Mouse (Mus musculus) C2C12 (cell line): ENCODE results near the gene Slc31a1. TPM values are rescaled to one million over a fixed set of nuclear protein-coding genes. Genes with fewer than 3 reads are reported as not detected.

ENCODE experiments used
- H3K27me3 ChIP-seq: one replicate; pipeline ENCODE4 v1.6.1; 2011; ENCODE audit not compliant: control insufficient read depth, insufficient read depth, insufficient read length
- H3K36me3 ChIP-seq: one replicate; pipeline ENCODE4 v1.6.1; 2011; ENCODE audit not compliant: control insufficient read depth, insufficient read depth
- H3K4me3 ChIP-seq: one replicate; pipeline ENCODE4 v1.5.1; 2011; ENCODE audit warnings: mild to moderate bottlenecking, control low read depth; ENCODE audit not compliant: poor library complexity, insufficient read depth, severe bottlenecking
- H3K79me2 ChIP-seq: one replicate; pipeline ENCODE4 v1.6.1; 2011; ENCODE audit not compliant: control insufficient read depth, insufficient read depth
- H3K79me3 ChIP-seq: one replicate; pipeline ENCODE4 v1.6.1; 2011; ENCODE audit warnings: low read depth, control low read depth
- H3ac ChIP-seq: one replicate; pipeline ENCODE3; 2011; ENCODE audit warnings: low read depth; ENCODE audit not compliant: control insufficient read depth, insufficient read length
- CEBPB ChIP-seq: IDR thresholded peaks from one replicate; pipeline ENCODE4 v1.6.1; 2011; ENCODE audit warnings: low read depth, mild to moderate bottlenecking, control low read depth, moderate library complexity
- CTCF ChIP-seq: IDR thresholded peaks from one replicate; pipeline ENCODE4 v1.5.1; 2011; ENCODE audit not compliant: control insufficient read depth, insufficient read depth, insufficient read length
- FOSL1 ChIP-seq: IDR thresholded peaks from one replicate; pipeline ENCODE4 v1.8.0; 2011; ENCODE audit warnings: mild to moderate bottlenecking, low read length; ENCODE audit not compliant: poor library complexity, insufficient read depth, severe bottlenecking
- MAX ChIP-seq: IDR thresholded peaks from one replicate; pipeline ENCODE4 v1.6.1; 2011; ENCODE audit warnings: mild to moderate bottlenecking, control low read depth
- MYOD1 ChIP-seq: IDR thresholded peaks from one replicate; pipeline ENCODE4 v1.6.1; 2011; ENCODE audit warnings: low read depth; ENCODE audit not compliant: control insufficient read depth, insufficient read length
- MYOG ChIP-seq: IDR thresholded peaks from one replicate; pipeline ENCODE4 v1.6.1; 2011; ENCODE audit not compliant: control insufficient read depth, insufficient read length; ENCODE audit errors: extremely low read depth
- USF1 ChIP-seq: IDR thresholded peaks from one replicate; pipeline ENCODE4 v1.6.1; 2011; ENCODE audit warnings: low read depth, mild to moderate bottlenecking, control low read depth, moderate library complexity
- long read RNA-seq, 2 experiments: library from polyadenylated mRNA; unstranded; transcript quantifications; one replicate each; pipeline ENCODE4 v2.0.0; 2019 to 2020
- polyA plus RNA-seq: library from polyadenylated mRNA; unstranded; fragments of >200 nt; fragmentation: generic; extraction: Trizol; gene quantifications from one replicate; pipeline ENCODE4 v1.2.1, GENCODE M21; 2012; ENCODE audit warnings: missing spikeins

The Slc31a1 gene
- 17.0 TPM for polyA plus RNA-seq
- long read RNA-seq, experiment 1, transcript Slc31a1-201 (5 exons, 3,718 nt), result major isoform, 43 of 51 reads
- long read RNA-seq, experiment 1, partial matches to known transcripts, result 1 of 51 reads
- long read RNA-seq, experiment 1, other reads (novel, unspliced or antisense), result 7 of 51 reads
- long read RNA-seq, experiment 2, transcript Slc31a1-201 (5 exons, 3,718 nt), result major isoform, 263 of 275 reads
- long read RNA-seq, experiment 2, partial matches to known transcripts, result 5 of 275 reads
- long read RNA-seq, experiment 2, other reads (novel, unspliced or antisense), result 7 of 275 reads

DNA sequence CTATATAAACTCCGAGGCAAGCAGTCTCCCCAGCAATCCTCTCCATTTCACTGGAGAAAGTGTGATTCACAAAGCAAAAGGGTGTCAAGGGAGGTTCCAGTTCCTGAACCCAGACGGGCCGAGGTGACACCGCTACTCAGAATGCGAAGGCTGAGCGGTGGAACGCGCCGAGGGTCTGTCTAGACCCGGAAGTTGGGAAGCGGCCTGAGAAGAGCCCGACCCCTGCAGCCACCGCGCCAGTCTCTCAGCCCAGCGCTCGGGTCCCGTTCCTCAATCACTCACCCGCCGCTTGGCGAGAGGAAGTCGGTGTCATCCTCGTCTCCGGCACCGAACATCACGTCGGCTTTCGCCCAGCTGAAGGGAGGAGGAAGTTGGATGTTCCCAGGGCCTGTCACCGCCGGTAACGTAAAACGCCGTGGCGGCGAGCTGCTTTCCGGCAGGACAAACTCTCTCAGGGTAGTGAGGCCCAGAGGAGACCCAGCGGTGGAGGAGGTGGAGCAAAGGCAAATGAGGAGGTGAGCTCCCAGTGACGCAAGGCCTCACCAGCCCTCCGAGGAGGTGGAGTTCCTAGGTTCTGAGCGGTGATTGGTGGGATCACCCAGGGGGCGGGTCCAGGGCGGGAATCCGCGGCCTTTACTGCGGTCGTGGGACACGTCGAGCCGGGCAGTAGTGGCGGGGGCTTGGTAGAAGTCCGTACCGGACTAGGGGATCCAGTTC is at the start of gene Slc31a1, which contains the start of gene Fkbp15:
Gene Slc31a1, plus strand, starts transcription at position 640 of the 717 bp plus-strand sequence.
Gene Fkbp15, minus strand, starts transcription at position 461 of the 717 bp plus-strand sequence.
- H3K79me2 ChIP-seq, result peaks cover 68% of the 10 kb centered on the region
- peak; percentile 47 for TF ChIP-seq CEBPB
- no peak for TF ChIP-seq MYOD1
- TF ChIP-seq CTCF, result no peak
- TF ChIP-seq USF1, result no peak
- peak; percentile 67 for TF ChIP-seq MAX
- no peak for TF ChIP-seq FOSL1
- H3ac ChIP-seq, result peak within 1 kb of the TSS; percentile 84
- no peaks in the 10 kb centered on the region for H3K27me3 ChIP-seq
- no peaks in the 10 kb centered on the region for H3K36me3 ChIP-seq
- peak within 1 kb of the TSS; percentile 89 for H3K4me3 ChIP-seq
- peaks cover 34% of the 10 kb centered on the region for H3K79me3 ChIP-seq

- Histone ChIP-seq H3K4me3 (no peak overlapping the region), H3K27me3 (no peaks in the 10 kb centered on the region), H3K36me3 (peaks cover 29% of the 10 kb centered on the region), H3ac (no peak overlapping the region), H3K79me2 (no peaks in the 10 kb centered on the region), H3K79me3 (no peaks in the 10 kb centered on the region)
- TF ChIP-seq MYOD1, result no peak
- no peak for TF ChIP-seq MYOG
- no peak for TF ChIP-seq CEBPB
- no peak for TF ChIP-seq MAX
- no peak for TF ChIP-seq USF1
- TF ChIP-seq CTCF, result no peak
- no peak for TF ChIP-seq FOSL1
Measured at GRCm38 (mm10) chr4:62312821-62313220, 47.7 kb upstream of the Slc31a1 start.

DNA sequence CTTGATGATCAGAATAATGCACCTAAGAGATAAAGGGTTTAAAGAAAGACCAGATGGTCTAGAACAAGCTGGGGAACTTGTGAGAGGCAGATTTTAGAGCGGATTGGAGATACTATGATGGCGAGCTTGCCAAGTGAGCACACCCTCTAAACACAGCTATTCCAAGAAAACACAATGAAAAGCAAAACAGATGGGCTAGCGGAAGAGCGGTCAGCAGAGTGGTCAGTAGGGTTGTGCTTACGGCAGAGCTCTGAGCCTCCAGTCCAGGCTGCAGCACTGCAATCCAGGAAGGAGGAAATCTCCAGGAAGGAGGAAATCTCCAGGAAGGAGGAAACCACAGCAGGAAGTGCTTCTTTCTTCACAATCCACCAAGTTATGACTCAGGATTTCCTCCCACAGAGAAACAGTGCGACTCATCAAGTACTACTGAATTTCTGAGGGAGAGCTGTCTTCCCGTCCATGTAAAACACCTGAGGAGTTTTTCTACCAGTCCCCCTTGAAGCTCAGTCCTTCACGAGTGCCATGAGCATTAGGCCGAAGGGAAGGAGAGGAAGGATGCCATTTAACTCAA is 46.8 kb upstream of the Slc31a1 start:
- peaks cover 30% of the 10 kb centered on the region for H3K36me3 ChIP-seq
- TF ChIP-seq MYOD1 (no peak), USF1 (no peak), MAX (no peak), CTCF (no peak), CEBPB (no peak), MYOG (no peak), FOSL1 (no peak)
- H3K4me3 ChIP-seq, result no peak overlapping the region
- no peaks in the 10 kb centered on the region for H3K79me2 ChIP-seq
- no peaks in the 10 kb centered on the region for H3K27me3 ChIP-seq
- no peaks in the 10 kb centered on the region for H3K79me3 ChIP-seq
- no peak overlapping the region for H3ac ChIP-seq

DNA sequence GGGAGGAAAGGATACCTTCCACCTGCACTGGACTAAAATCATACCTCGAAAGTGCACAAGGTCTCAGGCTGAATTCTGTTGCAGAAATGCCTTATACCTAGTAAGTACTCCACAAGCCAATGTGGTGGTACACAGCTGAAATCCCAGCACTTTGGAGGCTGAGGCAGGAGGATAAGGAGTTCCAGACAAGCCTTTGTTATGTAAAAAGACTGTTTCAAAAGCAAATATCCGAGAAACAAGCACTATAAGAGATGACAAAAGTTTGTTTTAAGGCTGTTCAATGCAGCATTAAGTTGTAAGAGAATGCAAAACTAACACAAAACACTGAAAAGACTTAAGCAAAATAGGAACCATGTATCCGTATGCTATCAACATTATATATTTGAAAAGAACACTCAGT is 46.0 kb upstream of the Slc31a1 start:
- H3K27me3 ChIP-seq, result no peaks in the 10 kb centered on the region
- H3K36me3 ChIP-seq, result peaks cover 35% of the 10 kb centered on the region
- no peak for TF ChIP-seq FOSL1
- TF ChIP-seq MYOG, result no peak

GRCm38 (mm10) chr4:62316456-62316855 is 44.1 kb upstream of the Slc31a1 start:
- Histone ChIP-seq H3K36me3 (peaks cover 45% of the 10 kb centered on the region), H3K79me3 (no peaks in the 10 kb centered on the region), H3ac (no peak overlapping the region), H3K4me3 (no peak overlapping the region), H3K79me2 (no peaks in the 10 kb centered on the region), H3K27me3 (no peaks in the 10 kb centered on the region)
- TF ChIP-seq MYOG (no peak), MYOD1 (no peak), USF1 (no peak), CTCF (no peak), CEBPB (no peak), MAX (no peak), FOSL1 (no peak)

More for the DNA sequence above, 46.0 kb upstream of the Slc31a1 start:
- H3K4me3 ChIP-seq, result no peak overlapping the region
- no peaks in the 10 kb centered on the region for H3K79me2 ChIP-seq
- H3ac ChIP-seq, result no peak overlapping the region
- no peaks in the 10 kb centered on the region for H3K79me3 ChIP-seq
